Mouse (Mus musculus) G1E (cell line): Measurements from ENCODE around the gene Arhgdig.

Experiments
- CTCF ChIP-seq: IDR thresholded peaks from 2 replicates; pipeline ENCODE4 v1.5.1; 2012; ENCODE audit warnings: low read depth, low read length, inconsistent platforms, mixed read lengths
- GATA1 ChIP-seq: IDR thresholded peaks from 2 replicates; pipeline ENCODE4 v1.6.1; 2012; ENCODE audit warnings: borderline replicate concordance, low read length, inconsistent platforms, mixed read lengths
- GATA2 ChIP-seq: IDR thresholded peaks from 2 replicates; pipeline ENCODE4 v1.6.1; 2012; ENCODE audit warnings: low read depth, low read length, inconsistent platforms, borderline replicate concordance
- POLR2AphosphoS5 ChIP-seq: IDR thresholded peaks from 2 replicates; pipeline ENCODE4 v1.6.1; 2012; ENCODE audit warnings: low read depth, low read length, inconsistent platforms; ENCODE audit not compliant: insufficient replicate concordance
- TAL1 ChIP-seq: conservative IDR thresholded peaks from 2 replicates; pipeline ENCODE4 v1.6.1; 2012; ENCODE audit warnings: low read depth, low read length, inconsistent platforms, mixed read lengths

DNA sequence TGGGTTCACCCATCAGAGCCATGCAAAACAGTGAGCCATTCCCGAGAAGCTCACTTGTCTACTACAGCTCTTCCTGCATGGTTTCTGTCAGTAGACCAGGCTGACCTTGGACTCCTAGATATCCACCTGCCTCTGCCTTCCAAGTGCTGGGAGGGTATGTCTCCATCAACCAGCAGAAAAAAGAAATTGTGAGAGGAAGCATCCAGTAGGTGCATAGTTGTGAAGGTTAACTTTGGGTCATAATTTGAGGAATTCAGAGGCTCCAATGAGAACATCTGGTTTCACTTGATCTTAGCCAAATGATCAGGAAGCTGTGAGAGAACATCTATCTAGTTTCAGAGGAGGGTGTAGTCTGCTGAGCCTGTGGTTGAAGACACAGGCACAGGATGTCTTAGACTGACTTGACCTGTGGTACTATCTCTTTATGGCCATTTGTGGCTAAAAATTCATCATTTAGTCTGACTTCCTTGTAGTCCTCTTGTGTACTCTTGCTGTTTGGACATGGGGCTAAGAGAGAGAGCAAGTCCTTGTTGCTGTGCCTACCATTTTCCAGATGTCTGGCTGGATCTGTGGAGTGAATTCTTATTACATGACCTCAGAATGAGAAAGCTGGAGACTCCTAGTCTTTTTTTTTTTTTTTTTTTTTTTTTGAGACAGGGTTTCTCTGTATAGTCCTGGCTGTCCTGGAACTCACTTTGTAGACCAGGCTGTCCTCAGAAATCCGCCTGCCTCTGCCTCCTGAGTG is 55.5 kb downstream of the Arhgdig start:
- TF ChIP-seq CTCF (no peak), GATA1 (no peak), TAL1 (no peak), GATA2 (no peak), POLR2AphosphoS5 (no peak)
